Mouse (Mus musculus) ES-E14 (cell line): Measurements from ENCODE around the gene Gm11172.

Experiments
- CHD2 ChIP-seq: IDR thresholded peaks from 2 replicates; pipeline ENCODE4 v1.6.1; 2014; ENCODE audit warnings: mild to moderate bottlenecking, low read depth, low read length, inconsistent platforms
- HCFC1 ChIP-seq: IDR thresholded peaks from 2 replicates; pipeline ENCODE4 v1.6.1; 2012; ENCODE audit warnings: low read length, inconsistent platforms, borderline replicate concordance; ENCODE audit not compliant: insufficient read depth
- MAFK ChIP-seq: IDR thresholded peaks from 2 replicates; pipeline ENCODE4 v1.6.1; 2014; ENCODE audit warnings: mild to moderate bottlenecking, low read depth, low read length, inconsistent platforms; ENCODE audit not compliant: insufficient read depth
- ZC3H11A ChIP-seq: IDR thresholded peaks from 2 replicates; pipeline ENCODE4 v1.6.1; 2012; ENCODE audit warnings: low read depth, mild to moderate bottlenecking, inconsistent platforms, low read length, borderline replicate concordance

DNA sequence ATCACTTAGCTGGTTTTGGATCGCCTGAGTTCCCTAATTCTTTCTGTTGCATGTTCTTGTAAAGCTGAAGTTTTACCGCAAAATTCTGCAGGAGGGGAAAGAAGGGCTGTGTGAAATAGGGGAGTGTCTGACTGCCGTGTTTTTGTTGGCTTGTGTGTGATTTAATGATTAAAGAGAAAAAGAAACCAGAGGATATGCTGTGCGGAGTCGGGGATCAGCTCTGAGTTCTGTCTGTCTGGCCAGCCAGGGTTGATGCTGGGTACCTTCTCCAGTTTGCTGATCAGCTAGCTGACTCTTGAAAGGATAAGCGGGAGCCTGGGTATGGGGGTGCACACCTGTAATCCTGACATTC is 31.6 kb downstream of the Gm11172 start:
- no peak for TF ChIP-seq MAFK
- no peak for TF ChIP-seq HCFC1
- no peak for TF ChIP-seq CHD2
- no peak for TF ChIP-seq ZC3H11A
